Mouse (Mus musculus) layer of hippocampus, postnatal 36 days (tissue): ENCODE results near the gene Rgs4. TPM values are rescaled to one million over a fixed set of nuclear protein-coding genes. Genes with fewer than 3 reads are reported as not detected.

Experiments
- DNase-seq, 2 experiments: peaks; one replicate each; pipeline ENCODE4 v3.0.0; 2022
- total RNA-seq, 2 experiments: library from RNA; stranded (reverse); gene quantifications; 2 replicates each; pipeline ENCODE4 v1.2.3; 2021

Rgs4 gene
- 100 to 1,000 TPM; 122 to 147 TPM for total RNA-seq

DNA sequence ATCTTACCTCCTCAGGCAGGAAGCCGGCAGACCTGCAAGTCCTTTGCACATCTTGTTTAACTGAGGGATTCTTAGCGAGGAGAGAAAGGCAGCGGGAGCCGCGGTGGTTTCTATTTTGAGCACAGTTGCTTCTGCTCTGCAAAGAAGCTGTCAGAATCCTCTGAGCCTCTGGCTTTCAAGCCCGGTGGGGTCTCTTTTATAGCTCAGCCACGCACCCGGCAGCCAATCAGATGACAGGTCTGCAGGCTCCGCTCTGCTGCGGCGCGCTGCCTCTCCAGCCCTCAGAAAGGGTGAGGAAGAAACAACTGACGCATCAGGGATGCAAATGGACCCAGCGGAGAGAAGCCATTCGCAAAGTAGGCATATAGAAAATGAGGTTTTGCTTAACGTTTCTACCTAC, at the start of gene Rgs4:
Gene Rgs4 (minus strand): TSS at position 170 of the 400 bp plus-strand sequence.
- peak; percentile 79 to 80 for DNase-seq

DNA sequence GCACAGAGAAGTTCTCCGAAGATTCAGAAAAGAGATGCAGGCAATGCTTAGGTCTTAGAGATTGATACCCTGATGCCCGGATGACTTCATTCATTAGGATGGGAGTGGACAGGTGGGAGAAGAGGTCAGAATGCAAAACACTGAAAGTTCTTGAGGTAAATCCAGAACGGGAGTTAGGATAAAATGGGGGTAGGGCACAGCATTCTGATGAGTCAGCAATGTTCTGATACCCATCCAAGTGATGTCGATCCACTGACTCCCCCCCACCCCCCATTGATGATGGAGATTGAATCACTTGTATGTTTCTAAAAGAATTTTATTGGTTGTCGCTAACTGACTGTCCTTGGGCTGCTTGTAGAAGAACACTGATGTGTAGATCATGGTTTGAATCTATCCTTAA, 45.0 kb upstream of the Rgs4 start:
- DNase-seq: no peak

DNA sequence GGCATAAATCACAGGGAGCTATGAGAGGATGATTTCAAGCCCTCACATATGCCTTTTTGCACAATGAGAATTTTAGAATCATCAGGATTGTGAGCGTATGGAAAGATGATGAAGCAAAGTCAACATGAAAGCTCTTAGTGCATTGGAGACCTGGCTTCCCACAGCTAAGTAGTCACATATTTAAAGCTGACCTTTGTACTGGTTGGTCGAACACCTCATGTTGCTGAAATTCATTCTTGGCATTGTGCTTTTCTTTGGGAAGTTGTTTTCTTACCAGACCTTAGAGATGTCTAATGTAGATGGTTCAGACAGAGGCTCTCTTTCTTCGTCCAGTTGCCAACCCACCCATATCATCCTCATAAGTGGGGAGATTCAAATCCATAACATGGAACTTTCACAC, 38.5 kb upstream of the Rgs4 start:
- no peak for DNase-seq

DNA sequence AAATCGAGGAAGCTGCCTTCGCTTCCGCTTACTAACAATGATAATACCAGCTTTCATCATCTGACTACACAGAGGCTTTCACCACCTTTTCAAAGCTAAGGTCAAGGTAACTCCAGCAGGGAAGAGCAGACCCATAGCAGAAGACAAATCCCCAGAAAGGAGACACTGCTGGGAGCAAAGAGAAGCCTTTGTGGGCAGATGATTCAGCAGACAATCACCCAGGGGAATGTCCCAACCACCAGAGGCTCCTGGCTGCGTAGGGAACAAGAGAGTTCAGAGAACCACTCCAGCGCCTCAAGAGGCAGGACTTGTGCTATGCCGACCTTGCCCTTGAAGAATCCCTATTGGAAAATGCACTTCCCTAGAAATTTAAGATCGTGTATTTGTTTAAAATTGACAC, 29.1 kb upstream of the Rgs4 start:
- DNase-seq: no peak

DNA sequence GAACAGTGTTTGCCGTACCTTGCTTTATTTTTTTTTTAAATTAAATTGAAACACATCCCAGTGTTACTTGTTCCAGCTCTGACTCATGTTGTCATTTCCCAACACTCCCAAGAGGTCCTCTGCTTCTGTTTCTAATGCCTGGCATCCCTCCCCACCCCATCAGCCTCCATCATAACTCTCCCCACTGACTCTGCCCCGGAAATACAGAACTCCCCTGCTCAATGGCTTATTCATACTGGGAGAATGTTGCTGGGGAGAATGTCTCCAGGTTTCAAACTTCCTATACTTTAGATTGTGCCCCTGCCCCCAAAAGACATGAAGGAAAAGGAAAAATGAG, 17.1 kb upstream of the Rgs4 start:
- no peak for DNase-seq

DNA sequence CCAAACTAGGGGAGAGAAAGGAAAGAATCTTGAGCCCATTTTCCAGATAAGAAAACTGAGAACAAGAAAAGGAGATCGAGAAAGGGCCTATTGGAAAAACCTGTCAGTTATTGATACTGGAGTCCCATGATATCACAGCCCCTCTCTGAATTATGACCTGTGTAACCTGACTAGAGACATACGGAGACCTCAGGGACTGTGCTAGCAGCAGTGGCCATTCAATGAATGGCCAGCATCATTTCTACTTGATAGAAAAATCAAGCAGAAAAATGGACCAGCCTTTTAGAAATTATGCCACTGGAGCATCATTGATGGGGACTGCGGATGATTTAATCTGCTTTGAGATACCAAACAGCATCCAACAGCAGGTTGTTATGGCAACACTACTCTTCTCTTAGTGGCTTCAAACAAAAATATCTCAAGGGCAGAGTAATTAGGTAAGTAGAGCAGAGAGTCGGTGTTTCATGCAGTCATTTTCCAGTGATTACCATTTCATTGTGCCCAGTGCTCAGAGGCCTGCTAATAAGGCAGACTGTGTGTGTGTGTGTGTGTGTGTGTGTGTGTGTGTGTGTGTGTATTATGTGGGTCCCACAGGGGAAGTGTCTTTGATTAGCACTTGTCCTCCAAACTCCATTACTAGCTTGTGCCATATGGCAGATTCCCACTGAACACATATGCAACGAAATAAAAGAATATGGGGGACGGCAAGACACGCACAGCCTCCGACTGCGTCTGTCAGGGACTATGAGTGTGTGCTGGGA, 16.6 kb upstream of the Rgs4 start:
- DNase-seq: peak; percentile 48 to 54

DNA sequence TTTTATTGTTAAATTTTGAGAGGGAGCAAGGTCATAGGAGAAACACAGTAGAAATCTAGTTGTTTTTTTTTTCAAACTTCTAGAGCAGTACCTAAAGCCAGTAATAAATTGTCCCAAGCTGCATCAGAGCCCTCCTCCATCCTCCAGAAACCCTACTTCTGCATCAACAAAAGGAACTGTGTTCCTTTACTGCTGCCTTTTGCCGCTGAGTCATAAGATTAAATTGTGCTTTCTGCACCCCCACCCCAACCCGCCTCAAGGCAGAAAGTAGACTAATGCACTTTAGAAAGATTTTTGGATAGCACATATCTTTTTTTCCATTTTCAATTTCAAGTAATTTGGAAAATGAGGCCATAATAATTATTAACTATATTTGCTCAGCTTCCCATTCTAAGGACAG, 15.1 kb upstream of the Rgs4 start:
- DNase-seq: no peak

DNA sequence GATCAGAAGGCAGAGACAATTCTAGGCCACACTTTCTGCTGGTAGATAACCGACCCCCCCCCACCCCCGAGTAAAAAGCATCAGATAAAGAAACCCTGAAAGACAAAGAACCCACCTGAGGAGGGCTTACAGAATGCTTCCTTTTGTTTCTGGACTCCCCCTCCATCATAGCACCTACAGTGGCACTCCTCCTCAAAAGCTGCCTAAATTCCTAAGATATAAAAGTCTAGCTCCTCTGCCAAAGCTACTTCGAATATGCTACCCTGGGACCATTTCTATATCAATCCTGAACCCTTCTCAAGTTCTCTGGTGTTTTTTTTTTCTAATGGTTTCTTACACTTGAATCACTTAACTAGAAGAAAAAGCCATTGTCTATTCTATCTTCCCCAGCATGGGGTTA, 9.1 kb upstream of the Rgs4 start:
- DNase-seq: no peak

DNA sequence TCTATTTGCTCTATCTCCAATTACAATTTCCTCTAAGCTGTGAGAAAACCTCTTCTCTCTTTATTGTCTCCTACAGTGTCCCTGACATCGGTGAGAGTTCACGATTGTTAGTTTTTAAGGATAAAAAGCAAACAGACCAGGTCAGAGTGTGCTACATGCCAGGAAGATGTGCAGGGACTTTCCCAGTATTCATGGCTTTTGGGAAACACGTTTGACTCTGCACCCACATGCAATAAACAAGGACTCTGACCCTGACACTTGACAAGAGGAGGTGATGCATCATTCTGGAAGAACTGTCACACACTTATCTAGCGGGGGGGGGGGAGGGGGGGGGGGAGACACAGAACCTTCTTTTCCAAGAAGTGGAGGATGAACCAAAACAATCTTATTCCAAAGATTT, 5.0 kb upstream of the Rgs4 start:
- DNase-seq: no peak

DNA sequence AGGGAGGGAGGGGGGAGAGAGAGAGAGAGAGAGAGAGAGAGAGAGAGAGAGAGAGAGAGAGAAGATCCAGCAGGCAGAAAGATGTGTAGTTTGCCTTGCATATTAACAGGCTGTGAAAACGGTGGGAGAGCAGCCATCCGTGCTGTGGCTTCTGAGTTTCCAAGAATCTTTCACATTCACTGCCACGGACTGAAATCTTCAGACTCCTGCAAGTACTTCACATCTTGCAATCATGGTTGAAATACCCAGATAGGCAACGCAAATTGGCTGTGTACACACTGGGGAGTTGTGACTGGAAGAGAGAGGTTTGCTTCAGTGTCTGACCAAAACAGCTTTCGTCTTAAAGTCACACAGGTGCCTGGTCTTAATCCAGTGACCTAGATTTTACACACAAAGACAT, 997 bp upstream of the Rgs4 start:
- DNase-seq: no peak

DNA sequence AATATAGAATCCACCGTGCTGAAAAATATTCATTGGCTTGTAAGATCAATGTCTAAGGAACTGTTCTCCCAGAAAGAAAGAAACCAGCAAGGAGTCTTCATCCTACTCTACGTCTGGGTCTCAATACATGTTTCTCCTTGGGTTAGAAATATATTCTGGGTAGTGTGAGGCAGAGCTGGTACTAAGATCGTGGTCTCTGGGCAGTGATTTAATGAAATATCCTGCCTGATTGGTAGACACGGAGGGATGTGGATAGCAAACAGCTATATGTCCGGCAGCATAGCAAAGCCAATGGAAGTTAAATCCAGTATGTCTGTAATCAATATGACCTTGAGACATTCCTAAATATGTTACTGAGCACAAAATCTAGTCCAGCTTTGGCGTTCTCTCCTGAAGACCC, 460 bp upstream of the Rgs4 start:
- DNase-seq: no peak

DNA sequence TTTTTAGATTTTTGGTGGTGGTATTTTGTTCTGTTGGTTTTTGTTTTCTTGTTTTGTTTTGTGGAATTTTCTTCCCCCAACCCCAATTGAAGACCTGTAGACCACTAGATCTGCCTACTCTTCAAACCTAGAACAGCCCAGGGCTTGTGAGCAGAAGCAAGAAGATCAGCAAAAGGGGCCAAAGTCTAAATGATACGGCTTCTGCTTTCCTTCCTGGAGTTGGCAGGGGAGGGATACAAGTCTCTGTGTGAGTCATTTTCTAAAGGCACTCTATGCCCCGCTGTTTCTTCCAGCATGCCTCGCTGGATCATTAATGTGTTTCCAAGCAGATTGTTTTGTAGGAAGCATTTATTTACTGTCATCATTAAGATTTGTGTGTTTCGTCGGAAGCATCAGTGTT, 6.3 kb downstream of the Rgs4 start:
- DNase-seq: no peak

DNA sequence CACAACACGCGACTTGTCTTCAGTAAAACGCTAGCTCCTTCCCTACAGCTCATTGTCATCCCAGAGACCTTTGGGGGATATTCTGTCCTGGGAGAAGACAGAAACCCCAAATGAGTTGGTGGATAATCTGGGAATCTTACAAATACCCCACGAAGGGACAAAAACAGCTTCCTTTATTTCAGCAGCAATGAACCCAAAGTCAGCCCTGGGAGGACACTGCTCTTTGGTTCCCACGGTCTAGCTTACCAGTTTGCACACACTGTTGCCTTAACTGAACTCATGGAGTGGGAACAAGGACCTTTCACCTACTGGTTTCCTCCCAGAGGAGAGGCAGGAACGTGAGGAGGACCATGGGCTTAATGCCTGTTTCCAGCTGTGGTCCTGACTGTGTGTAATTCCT, 10.2 kb downstream of the Rgs4 start:
- DNase-seq: no peak

DNA sequence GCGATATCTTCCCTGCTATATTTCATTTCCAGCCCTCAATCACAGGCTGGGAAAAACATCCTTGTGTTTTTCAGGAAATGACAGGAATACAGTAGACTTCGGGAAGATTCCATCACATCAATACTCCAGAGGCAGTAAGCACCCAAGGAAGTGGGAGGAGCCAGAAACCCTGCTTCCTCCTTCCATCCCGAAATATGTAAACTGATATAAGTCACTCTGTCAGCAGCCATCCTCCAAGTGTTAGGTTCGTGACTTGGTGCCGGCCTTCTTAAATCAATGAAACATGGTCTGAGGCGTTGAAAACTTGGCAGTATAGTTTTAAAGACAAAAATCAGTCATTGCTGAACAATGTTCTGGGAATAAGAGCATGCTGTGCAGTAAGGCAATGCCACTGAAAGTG, 11.3 kb downstream of the Rgs4 start:
- DNase-seq: no peak

DNA sequence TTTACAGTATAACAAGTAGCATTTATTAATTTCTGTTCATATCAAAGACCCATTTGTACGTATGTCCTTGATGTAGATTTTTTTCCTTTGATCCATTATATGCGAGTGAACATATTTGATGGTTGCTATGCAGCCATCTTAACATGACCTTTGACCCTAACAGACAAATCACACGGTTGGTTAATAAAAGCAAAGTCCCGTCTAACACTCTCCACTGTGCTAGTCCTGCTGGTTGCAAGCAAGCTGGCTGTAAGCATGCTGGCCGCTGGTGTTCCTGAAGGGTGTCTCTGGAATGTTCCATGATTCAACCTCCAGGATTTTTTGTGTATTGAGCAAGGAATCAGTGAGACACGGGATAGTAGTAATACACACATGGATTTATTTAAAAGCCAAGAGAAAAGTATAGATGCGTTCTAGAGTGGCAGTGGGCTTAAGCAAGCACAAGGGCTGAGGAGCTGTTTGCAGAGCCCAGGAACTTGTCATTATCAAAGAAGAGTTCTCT, 16.8 kb downstream of the Rgs4 start:
- DNase-seq: no peak

DNA sequence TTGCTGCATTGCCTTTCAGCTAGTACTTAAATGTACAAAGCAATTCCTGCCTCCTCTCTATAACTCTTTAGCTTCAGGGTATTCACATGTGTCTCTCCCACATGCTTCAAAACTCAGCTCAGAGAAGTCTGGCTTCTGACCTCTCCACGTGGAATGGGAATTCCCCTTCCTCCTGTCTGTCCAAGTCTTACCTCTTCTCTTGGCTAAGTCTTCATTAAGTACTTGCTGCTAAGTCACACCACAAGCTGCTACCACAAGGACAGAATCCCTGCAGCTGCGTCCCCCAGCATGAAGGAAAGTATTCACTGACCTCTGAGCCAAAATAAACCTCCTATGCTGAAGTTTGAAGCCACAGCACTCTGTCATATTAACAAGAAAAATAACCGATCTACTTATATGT, 21.1 kb downstream of the Rgs4 start:
- no peak for DNase-seq

DNA sequence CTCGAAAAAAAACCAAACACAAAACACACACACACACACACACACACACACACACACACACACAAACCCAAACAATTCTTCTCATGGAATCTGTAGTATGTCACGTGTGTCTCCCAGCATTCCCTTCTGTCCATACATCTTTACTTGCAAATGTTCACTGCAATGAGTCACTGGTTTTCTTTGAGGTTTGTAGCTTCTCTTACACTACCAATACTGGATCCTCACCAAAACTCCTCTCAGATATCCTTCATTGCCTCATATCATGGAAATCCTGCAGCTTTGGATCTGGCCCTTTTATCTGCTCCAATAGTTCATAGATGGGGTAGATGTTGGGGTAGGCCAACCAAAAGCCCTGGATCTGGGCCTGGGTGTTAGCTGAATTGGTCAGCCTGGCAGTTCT, 25.6 kb downstream of the Rgs4 start:
- DNase-seq: no peak

DNA sequence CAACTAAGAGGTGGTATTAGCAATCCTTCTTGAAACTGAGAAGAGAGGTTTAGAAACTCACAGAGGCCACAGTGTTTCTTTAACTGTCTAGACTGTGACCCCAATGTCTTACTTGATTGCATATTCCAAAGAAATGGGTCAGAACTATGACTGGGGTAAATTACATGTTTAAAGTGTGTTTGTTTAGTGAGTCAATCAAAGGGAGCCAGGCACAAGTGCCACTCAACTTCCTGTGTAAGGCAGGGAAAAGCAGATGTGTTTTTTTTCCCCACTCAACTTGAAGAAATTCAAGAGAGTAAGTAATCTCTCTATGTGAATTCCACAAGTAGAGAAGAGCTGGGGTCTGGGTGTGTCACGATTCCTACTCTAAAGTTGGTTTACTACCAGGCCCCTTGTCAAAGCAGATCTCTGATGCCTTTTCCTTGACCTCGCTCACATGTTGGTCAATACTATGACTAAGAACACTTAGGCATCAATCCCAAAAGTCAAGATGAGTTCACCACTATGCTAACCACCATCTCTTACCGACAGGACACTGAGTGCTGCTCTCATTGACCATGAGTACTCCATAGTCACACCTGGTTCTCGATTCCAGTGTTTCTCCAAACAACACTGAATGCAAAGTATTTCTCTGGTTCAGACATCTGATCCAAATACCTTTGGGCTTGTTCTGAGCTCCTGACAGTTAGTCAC, 42.9 kb downstream of the Rgs4 start:
- no peak for DNase-seq

DNA sequence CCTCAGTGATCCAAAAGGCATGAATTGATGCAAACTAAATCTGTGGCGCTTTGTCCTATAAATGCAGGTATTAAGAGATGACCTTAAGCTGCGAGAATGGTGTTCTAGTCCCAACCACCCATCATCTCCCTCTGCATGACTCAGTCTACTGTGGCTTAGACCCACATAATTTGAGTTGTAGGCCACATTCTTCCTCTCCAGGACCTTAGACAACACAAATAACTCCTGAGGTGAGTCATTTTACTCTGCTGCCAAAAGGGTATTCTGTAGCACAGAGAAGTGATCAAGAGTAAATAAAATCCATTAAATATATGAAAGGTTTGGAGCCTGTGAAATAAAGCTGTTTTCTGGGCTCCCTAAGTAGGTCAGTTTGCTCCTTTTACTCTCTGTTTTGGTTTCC, 48.3 kb downstream of the Rgs4 start:
- DNase-seq: no peak

DNA sequence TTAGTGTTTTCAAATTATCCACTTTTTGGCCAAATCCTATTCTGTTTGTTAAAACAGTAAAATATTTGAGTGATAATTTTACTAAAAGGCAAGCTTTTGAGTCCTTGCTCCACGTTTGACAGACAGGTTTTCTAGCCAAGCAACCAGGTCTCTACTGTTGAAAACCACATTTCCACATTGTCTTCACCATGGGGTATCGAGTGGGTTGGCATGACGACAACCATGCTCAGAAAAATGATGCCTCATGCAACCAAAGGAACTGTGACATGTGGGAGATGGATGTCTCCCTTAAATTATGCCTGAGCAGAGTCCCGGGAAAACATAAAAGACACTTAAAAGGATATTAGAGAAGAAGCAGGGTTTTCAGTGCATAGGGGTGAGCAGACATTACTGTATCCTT, 50.2 kb downstream of the Rgs4 start:
- DNase-seq: no peak

DNA sequence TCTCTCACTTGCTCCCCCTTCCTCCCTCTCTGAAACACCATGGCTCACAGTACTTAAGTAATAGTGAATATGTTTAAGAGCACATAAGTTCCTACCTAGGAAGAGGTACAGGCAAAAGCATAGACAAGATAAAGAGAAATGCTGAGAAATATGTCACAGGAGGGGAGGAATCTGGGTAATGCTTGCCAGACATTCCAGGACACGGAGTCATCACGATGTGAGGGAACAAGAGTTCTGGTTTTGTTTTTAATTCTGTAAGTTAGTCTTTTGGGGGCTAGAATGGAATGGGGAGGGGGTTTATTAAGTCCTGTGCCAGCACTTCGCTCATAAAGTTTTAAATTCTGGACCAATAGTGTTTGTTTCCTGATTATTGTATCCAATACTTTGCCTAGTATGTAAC, 52.1 kb downstream of the Rgs4 start:
- DNase-seq: no peak

DNA sequence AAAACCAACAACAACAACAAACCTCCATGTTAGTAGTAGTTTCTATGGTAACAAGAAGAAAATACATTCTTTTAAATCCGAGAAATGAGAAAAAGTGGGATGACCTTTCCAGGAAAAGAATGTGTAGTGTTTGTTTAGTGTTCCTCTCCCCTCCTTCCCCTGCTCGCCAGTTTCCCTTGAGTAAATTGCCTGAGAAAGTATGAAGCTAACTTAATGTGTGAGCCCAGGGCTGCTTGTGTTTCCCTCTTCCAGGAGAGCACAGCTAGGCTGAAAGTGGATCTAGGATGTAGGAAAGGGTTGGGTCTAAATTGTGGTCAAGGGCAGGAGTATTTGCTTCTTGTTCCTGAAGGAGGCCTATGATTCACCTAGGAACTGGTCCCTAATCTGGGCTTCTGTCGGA, 53.9 kb downstream of the Rgs4 start:
- no peak for DNase-seq

DNA sequence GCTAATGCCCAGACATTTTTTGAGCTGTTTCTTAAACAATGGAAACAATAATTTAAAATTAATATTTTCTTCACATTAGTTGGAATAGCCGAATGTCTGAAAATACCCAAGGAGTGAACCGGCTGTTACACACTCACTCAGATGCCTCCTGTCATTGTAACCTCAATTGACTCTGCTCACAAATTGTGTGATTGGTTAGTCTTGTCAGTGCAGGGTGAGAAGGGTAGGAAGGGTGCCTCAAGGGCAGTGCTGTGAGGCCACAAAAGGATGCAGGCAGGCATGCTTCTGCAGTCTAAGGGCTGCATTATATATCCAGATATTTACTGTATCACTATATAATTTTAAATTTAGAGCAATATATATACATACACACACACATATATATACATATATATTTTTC, 54.4 kb downstream of the Rgs4 start:
- DNase-seq: no peak
